Mouse (Mus musculus) CH12.LX (cell line): ENCODE data around the gene Ppp4c. TPM values are rescaled to one million over a fixed set of nuclear protein-coding genes. Genes with fewer than 3 reads are reported as not detected.

Source experiments
- DNase-seq: peaks from one replicate; pipeline ENCODE4 v3.0.0-alpha.2; 2013; ENCODE audit errors: extremely low read depth
- H3K27ac ChIP-seq: 2 replicates; pipeline ENCODE4 v1.5.1; 2012; ENCODE audit warnings: low read depth, mild to moderate bottlenecking, control low read depth, moderate library complexity; ENCODE audit not compliant: insufficient read depth
- H3K27me3 ChIP-seq: replicated peaks from 2 replicates; pipeline ENCODE3; 2012; ENCODE audit warnings: inconsistent platforms
- H3K36me3 ChIP-seq, 2 experiments: replicated peaks in 1 of 2; 2 replicates each; pipeline versions ENCODE3 to v1.6.1; 2012; ENCODE audit warnings: inconsistent platforms in 1 of 2, low read length in 1 of 2, mild to moderate bottlenecking in 1 of 2, mixed read lengths in 1 of 2, moderate library complexity in 1 of 2; ENCODE audit not compliant: control insufficient read depth in 1 of 2, insufficient read depth in 1 of 2
- H3K4me1 ChIP-seq, 2 experiments: 2 replicates each; pipeline ENCODE4 v1.6.1; 2012; ENCODE audit warnings: inconsistent platforms in 1 of 2, moderate library complexity in 1 of 2; ENCODE audit not compliant: insufficient read depth in 2 of 2, control insufficient read depth in 1 of 2
- H3K4me2 ChIP-seq: 2 replicates; pipeline ENCODE4 v1.6.1; 2012; ENCODE audit warnings: low read depth, mild to moderate bottlenecking, control low read depth; ENCODE audit not compliant: poor library complexity, insufficient read depth, severe bottlenecking
- H3K4me3 ChIP-seq, 3 experiments: fragments of 150-350 bp in 1 of 3; sonication (generic) in 1 of 3; replicated peaks in 1 of 3; 2 replicates each; pipeline versions ENCODE3 to v1.5.1; 2011 to 2012; ENCODE audit warnings: low read depth in 2 of 3, low read length in 2 of 3, mild to moderate bottlenecking in 2 of 3, moderate library complexity in 2 of 3, control low read depth in 1 of 3, improper control_type of control experiment in 1 of 3, inconsistent platforms in 1 of 3, mixed read lengths in 1 of 3; ENCODE audit not compliant: poor library complexity in 1 of 3
- H3K79me2 ChIP-seq: replicated peaks from 2 replicates; pipeline ENCODE4 v1.6.1; 2012; ENCODE audit warnings: mild to moderate bottlenecking, moderate library complexity; ENCODE audit not compliant: control insufficient read depth, poor library complexity, insufficient read depth, severe bottlenecking; ENCODE audit errors: extremely low read depth
- H3K9ac ChIP-seq: 2 replicates; pipeline ENCODE4 v1.6.1; 2012; ENCODE audit warnings: low read depth, mild to moderate bottlenecking, control low read depth, moderate library complexity; ENCODE audit not compliant: insufficient read depth
- H3K9me3 ChIP-seq: replicated peaks from 2 replicates; pipeline ENCODE3; 2012; ENCODE audit warnings: low read length, inconsistent platforms, mixed read lengths
- BHLHE40 ChIP-seq: IDR thresholded peaks from 2 replicates; pipeline ENCODE4 v1.6.1; 2011; ENCODE audit warnings: mild to moderate bottlenecking, low read depth, low read length, improper control_type of control experiment
- CHD2 ChIP-seq: IDR thresholded peaks from 2 replicates; pipeline ENCODE4 v1.6.1; 2011; ENCODE audit warnings: low read length, improper control_type of control experiment
- CTCF ChIP-seq, 2 experiments: IDR thresholded peaks in 1 of 2; conservative IDR thresholded peaks in 1 of 2; 2 replicates each; pipeline ENCODE4 v1.5.1; 2011 to 2012; ENCODE audit warnings: low read depth in 2 of 2, low read length in 2 of 2, improper control_type of control experiment in 1 of 2, inconsistent platforms in 1 of 2, mild to moderate bottlenecking in 1 of 2, moderate library complexity in 1 of 2
- E2F4 ChIP-seq: IDR thresholded peaks from 2 replicates; pipeline ENCODE4 v1.6.1; 2011; ENCODE audit warnings: low read depth, low read length, improper control_type of control experiment; ENCODE audit not compliant: insufficient replicate concordance
- ETS1 ChIP-seq: conservative IDR thresholded peaks from 2 replicates; pipeline ENCODE4 v1.6.1; 2012; ENCODE audit warnings: low read depth, mild to moderate bottlenecking, inconsistent platforms, low read length, improper control_type of control experiment, moderate library complexity
- MEF2A ChIP-seq: IDR thresholded peaks from 2 replicates; pipeline ENCODE4 v1.6.1; 2014; ENCODE audit warnings: low read depth, mild to moderate bottlenecking, inconsistent platforms, low read length, improper control_type of control experiment, borderline replicate concordance
- MYC ChIP-seq: IDR thresholded peaks from 2 replicates; pipeline ENCODE4 v1.6.1; 2011; ENCODE audit warnings: low read depth, mild to moderate bottlenecking, improper control_type of control experiment, low read length
- NELFE ChIP-seq: IDR thresholded peaks from 2 replicates; pipeline ENCODE4 v1.6.1; 2011; ENCODE audit warnings: low read depth, low read length, improper control_type of control experiment
- POLR2AphosphoS2 ChIP-seq: IDR thresholded peaks from 2 replicates; pipeline ENCODE4 v1.6.1; 2011; ENCODE audit warnings: low read depth, low read length, improper control_type of control experiment
- RAD21 ChIP-seq: IDR thresholded peaks from 2 replicates; pipeline ENCODE4 v1.6.1; 2011; ENCODE audit warnings: low read depth, mild to moderate bottlenecking, low read length, improper control_type of control experiment, moderate library complexity
- RCOR1 ChIP-seq: conservative IDR thresholded peaks from 2 replicates; pipeline ENCODE4 v1.6.1; 2012; ENCODE audit warnings: low read depth, mild to moderate bottlenecking, inconsistent platforms, low read length, improper control_type of control experiment
- SIN3A ChIP-seq: IDR thresholded peaks from 2 replicates; pipeline ENCODE4 v1.6.1; 2012; ENCODE audit warnings: low read length, improper control_type of control experiment, inconsistent platforms
- SMC3 ChIP-seq: IDR thresholded peaks from 2 replicates; pipeline ENCODE4 v1.6.1; 2011; ENCODE audit warnings: low read depth, low read length, improper control_type of control experiment
- ZC3H11A ChIP-seq: IDR thresholded peaks from 2 replicates; pipeline ENCODE4 v1.6.1; 2012; ENCODE audit warnings: low read depth, mild to moderate bottlenecking, inconsistent platforms, low read length, improper control_type of control experiment
- ZKSCAN1 ChIP-seq: IDR thresholded peaks from 2 replicates; pipeline ENCODE4 v1.6.1; 2012; ENCODE audit warnings: low read depth, inconsistent platforms, low read length, improper control_type of control experiment, borderline replicate concordance
- ZNF384 ChIP-seq: IDR thresholded peaks from 2 replicates; pipeline ENCODE4 v1.6.1; 2012; ENCODE audit warnings: low read depth, low read length, improper control_type of control experiment, inconsistent platforms
- dilution Hi-C: fragments of 300-500 bp; cut with MboI; formaldehyde crosslinking; loops from 2 replicates; pipeline ENCODE4 v1.14.3; 2020; ENCODE audit warnings: low sequenced_read_pairs; ENCODE audit not compliant: extremely low pct_unique_long_range_greater_than_20kb, extremely low pct_ligation_motif_present
- in situ Hi-C: fragments of 300-500 bp; cut with MboI; formaldehyde crosslinking; loops from 3 replicates; pipeline ENCODE4 v1.14.3; 2019; ENCODE audit warnings: low sequenced_read_pairs, low pct_ligation_motif_present, low pct_unique_long_range_greater_than_20kb, mixed read lengths
- polyA plus RNA-seq: library from polyadenylated mRNA; unstranded; fragments of >175 nt; gene quantifications from 2 replicates; pipeline ENCODE4 v1.2.1, GENCODE M21; 2012; ENCODE audit warnings: low read depth; ENCODE audit not compliant: insufficient read length
- total RNA-seq, 2 experiments: library from RNA; depleted of rRNA; stranded (reverse); fragments of 300-350 nt in 1 of 2; fragments of >200 nt in 1 of 2; gene quantifications; 2 replicates each; pipeline ENCODE4 v1.2.3; 2012 to 2014

The Ppp4c gene
- total and polyA plus RNA-seq, 3 experiments = 161 to 213 (median 195) TPM

GRCm38 (mm10) chr7:126816494-126816893, 24.2 kb upstream of the Ppp4c start:
- TF ChIP-seq ETS1 (no peak), MYC (no peak), POLR2AphosphoS2 (no peak), MEF2A (no peak), SMC3 (no peak), CTCF (conservative IDR thresholded peaks at IDR 0.05 in 1 of 2, IDR thresholded peaks at IDR 0.05 in 1 of 2; ENCODE audit: low read depth in 2 of 2, low read length in 2 of 2) (no peak), NELFE (no peak), ZC3H11A (no peak), CHD2 (no peak), RCOR1 (no peak), ZKSCAN1 (no peak), BHLHE40 (no peak), ZNF384 (no peak), RAD21 (no peak), SIN3A (no peak), E2F4 (no peak)
- Histone ChIP-seq H3K9ac (no peak overlapping the region), H3K4me2 (no peak overlapping the region), H3K27me3 (no peaks in the 10 kb centered on the region), H3K4me3 (no peak overlapping the region), H3K79me2 (no peaks in the 10 kb centered on the region), H3K27ac (no peak overlapping the region), H3K4me1 (peaks cover 0 to 8% of the 10 kb centered on the region in 2 experiments; a peak in 1 of 4 replicates), H3K9me3 (peaks cover 7% of the 10 kb centered on the region), H3K36me3 (no peaks in the 10 kb centered on the region)
- dilution Hi-C loops = no loop called here
- in situ Hi-C loops = no loop called here
- no peak for DNase-seq

- no peaks in the 10 kb centered on the region for H3K27me3 ChIP-seq
Measured at GRCm38 (mm10) chr7:126815726-126816222, 23.5 kb upstream of the Ppp4c start.

More at GRCm38 (mm10) chr7:126815726-126816222, 23.5 kb upstream of the Ppp4c start:
- Histone ChIP-seq H3K4me2 (no peak overlapping the region), H3K9me3 (peaks cover 7% of the 10 kb centered on the region), H3K4me3 (no peak overlapping the region), H3K79me2 (no peaks in the 10 kb centered on the region), H3K9ac (no peak overlapping the region), H3K4me1 (peaks cover 0 to 8% of the 10 kb centered on the region in 2 experiments; a peak in 1 of 4 replicates), H3K27ac (no peak overlapping the region), H3K36me3 (no peaks in the 10 kb centered on the region)
- dilution Hi-C loops = no loop called here
- in situ Hi-C loops = no loop called here
- no peak for DNase-seq
- no peak for TF ChIP-seq E2F4
- TF ChIP-seq, all 38 proteins: peak for 0
